Mouse (Mus musculus) monocyte, adult 59 days (primary cell): ENCODE measurements around the gene Slc6a6. TPM values are rescaled to one million over a fixed set of nuclear protein-coding genes. Genes with fewer than 3 reads are reported as not detected.

Source experiments
- total RNA-seq, 2 experiments: library from RNA; stranded (reverse); gene quantifications; one replicate each; pipeline ENCODE4 v1.2.4; 2023

Gene Slc6a6
- total RNA-seq = 100 to 1,000 TPM; 300 to 331 TPM

DNA sequence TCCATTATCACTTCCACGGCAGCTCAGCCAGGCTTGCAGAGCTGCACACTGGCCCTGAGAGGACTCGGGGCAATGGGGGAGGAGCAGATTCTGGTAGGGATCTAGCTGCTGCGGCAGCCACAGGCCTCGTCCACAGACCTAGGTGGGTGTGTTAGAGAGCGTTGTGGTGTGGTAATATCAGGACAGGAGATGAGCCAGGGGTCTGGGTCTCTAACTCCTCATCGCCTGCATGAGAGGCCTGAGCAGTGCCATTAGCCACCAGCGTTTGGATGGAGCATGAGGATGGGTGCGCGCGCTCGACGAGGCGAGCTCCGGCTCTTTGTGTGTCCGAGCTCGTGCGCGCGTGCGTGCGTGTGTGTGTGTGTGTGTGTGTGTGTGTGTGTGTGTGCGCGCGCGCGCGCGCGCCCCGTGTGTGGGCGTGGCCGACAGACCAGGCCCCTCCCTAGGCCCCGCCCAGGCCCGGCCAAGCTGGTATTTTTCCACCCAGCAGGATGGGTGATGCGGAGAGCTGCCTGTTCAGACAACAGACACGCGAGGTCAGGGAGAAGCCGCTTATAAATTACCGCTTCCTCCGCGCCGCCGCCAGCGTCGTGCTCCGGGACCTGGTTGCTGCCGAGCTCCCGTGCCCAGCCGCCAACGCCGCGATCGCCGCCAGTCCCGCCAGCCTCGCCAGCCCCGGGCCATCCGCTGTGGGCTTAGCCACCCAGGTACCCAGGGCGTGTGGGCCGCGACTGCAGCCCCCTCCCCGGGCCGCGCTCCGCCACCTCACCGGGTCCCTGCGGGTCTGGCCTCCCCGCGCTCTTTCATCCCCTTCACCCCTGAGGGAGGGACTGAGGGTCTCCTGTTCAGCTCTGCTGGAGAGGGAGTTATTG, at the start of gene Slc6a6:
TSS of gene Slc6a6 (plus strand) at position 452 of the 872 bp plus-strand sequence.

Other genes starting within 250 kb of the Slc6a6 start
- gene Chchd4, start 210.5 kb upstream of the Slc6a6 start, total RNA-seq = 1 to 10 TPM; 5.4 to 8.5 TPM
- gene Tmem43, start 210.3 kb upstream of the Slc6a6 start, total RNA-seq = 100 to 1,000 TPM; 108 to 110 TPM
- 10 to 100 TPM; 19.8 to 22.6 TPM for gene Xpc, start 168.2 kb upstream of the Slc6a6 start, total RNA-seq
- 10 to 100 TPM; 36.4 to 48.1 TPM for gene Lsm3, start 168.1 kb upstream of the Slc6a6 start, total RNA-seq
- not detected for gene Grip2, start 143.2 kb downstream of the Slc6a6 start, total RNA-seq
- 10 to 100 TPM; 34.7 to 39.0 TPM for gene Ccdc174, start 194.0 kb downstream of the Slc6a6 start, total RNA-seq
- 1 to 10 TPM; 1.7 to 1.8 TPM for gene 4930590J08Rik, start 218.8 kb downstream of the Slc6a6 start, total RNA-seq